Mouse (Mus musculus): ENCODE measurements around the gene Cnn1. TPM values are rescaled to one million over a fixed set of nuclear protein-coding genes. Genes with fewer than 3 reads are reported as not detected.

Cnn1 gene
- polyA plus RNA-seq, 1 experiment from 2014 or later = 1.1 TPM

DNA sequence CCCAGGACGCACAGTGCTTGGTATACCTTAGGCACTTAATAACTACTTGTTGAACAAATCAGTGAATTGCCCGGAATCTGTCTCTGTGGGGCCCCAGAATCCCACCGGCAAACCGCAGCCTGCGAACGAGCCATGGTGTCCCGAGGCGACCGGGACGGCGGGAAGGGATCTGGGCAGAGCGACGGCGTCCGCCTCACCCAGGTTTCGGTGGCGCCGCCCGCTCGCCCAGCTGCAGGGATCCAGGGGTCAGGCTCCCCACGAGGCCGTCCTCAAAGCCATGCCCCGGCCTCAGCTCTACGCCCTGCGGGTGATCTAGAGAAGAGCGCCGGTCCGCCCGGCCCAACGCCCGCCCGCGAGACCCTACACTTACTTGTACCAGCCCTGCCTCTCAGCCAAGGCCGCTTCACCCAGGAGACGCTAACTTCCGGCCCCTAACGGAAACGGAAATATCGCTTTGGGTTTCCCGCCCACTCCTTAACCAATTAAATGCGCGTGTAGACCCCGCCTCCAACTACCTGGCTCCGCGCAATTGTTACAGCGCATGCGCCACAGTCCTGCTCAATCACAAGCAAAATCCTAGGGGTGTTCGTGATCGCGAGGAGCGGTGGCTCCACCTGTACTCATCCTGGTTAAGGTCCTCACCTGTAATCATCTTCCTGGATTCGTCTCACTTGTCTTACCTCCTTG is 17.9 kb downstream of the Cnn1 start, which contains the start of gene Elof1:
Gene Elof1 (minus strand): TSS at position 433 of the 687 bp plus-strand sequence.
- WGBS = 0% methylated on average over 52 of the region's 52 CpGs
- Histone ChIP-seq H3K4me1 (replicated peaks; ENCODE audit: control insufficient read depth, insufficient read depth, low read length) (peaks cover 17% of the 10 kb centered on the region), H3K27ac (peak within 1 kb of the TSS; percentile 51; the same call in 1 of the 2 replicates), H3K4me3 (replicated peaks; ENCODE audit: low read length) (peak within 1 kb of the TSS; percentile 69), H3K9ac (peak within 1 kb of the TSS; percentile 80), H3K36me3 (replicated peaks; ENCODE audit: control insufficient read depth, insufficient read depth) (peaks cover 23% of the 10 kb centered on the region), H3K27me3 (ENCODE audit: control insufficient read depth, insufficient read depth, low read length) (no peaks in the 10 kb centered on the region), H3K4me2 (replicated peaks) (peak within 1 kb of the TSS; percentile 61), H3K9me3 (ENCODE audit: control insufficient read depth, low read length) (no peaks in the 10 kb centered on the region)
- DNase-seq (ENCODE audit: low spot score) (peak; percentile 96), ATAC-seq (ENCODE audit: low FRiP score) (peak; percentile 96)

DNA sequence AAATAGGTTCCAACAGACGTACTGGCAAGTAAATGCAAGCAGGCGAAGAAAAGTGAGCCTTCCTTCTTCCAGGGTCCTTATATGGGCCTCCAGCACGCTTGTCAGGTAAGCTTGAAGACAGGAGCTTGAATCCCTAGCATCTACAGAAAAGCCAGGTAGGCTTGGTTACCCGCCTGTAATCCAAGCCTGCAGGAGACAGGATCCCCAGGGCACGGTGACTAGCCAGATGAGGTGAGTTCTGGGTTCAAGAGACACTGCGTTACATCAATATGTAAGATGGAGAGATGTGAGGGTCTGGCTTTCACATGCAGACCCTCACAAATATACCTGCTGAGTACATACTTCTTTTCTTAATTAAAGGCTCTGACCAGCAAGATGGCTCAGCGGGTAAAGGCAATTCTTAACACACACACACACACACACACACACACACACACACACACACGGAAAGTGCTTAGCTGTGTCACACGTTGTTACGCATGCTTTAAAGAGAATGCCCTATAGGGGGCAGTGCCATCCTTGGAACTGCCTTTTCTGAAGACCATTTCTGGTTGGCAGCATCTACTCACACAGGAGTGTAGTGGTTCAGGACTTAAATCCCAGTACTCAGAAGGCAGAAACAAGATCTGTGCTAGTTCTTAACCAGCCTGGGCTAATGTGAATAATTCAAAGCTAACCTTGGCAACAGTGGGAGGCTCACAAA is 18.9 kb downstream of the Cnn1 start:
- peak overlapping the region; percentile 69 for H3K4me3 ChIP-seq (replicated peaks; ENCODE audit: low read length)
- DNase-seq (ENCODE audit: low spot score) (peak; percentile 73), ATAC-seq (ENCODE audit: low FRiP score) (no peak)
- H3K36me3 ChIP-seq (replicated peaks; ENCODE audit: control insufficient read depth, insufficient read depth) = peaks cover 13% of the 10 kb centered on the region
- H3K9me3 ChIP-seq (ENCODE audit: control insufficient read depth, low read length) = no peaks in the 10 kb centered on the region
- H3K4me2 ChIP-seq (replicated peaks) = peak overlapping the region; percentile 61
- H3K9ac ChIP-seq = peak overlapping the region; percentile 80; the same call in 1 of the 2 replicates
- no peaks in the 10 kb centered on the region for H3K27me3 ChIP-seq (ENCODE audit: control insufficient read depth, insufficient read depth, low read length)
- WGBS = 43% methylated on average over 10 of the region's 10 CpGs
- peak overlapping the region; percentile 48; the same call in 1 of the 2 replicates for H3K27ac ChIP-seq
- H3K4me1 ChIP-seq (replicated peaks; ENCODE audit: control insufficient read depth, insufficient read depth, low read length) = peaks cover 17% of the 10 kb centered on the region

DNA sequence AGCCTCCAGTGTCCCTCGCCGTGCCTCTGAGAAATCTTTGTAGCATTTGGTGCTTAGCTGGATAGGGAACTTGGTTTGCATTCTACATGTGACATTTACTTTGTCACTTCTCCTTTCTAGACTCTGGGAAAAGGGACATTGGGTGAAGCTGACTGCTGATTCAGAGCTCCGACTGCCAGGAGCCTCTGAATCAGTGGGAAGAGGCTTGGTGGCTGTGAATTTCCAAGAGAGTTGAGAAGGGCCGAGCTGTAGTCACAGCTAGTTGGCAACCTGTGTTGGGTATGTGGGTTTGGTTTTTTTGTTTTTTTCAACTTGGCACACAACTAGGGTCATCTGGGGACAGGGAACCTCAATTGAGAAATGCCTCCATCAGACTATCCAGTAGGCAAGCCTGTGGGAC is 20.5 kb downstream of the Cnn1 start:
- WGBS = 94% methylated on average over 4 of the region's 4 CpGs
- ATAC-seq (ENCODE audit: low FRiP score) = no peak
- peaks cover 17% of the 10 kb centered on the region for H3K4me1 ChIP-seq (replicated peaks; ENCODE audit: control insufficient read depth, insufficient read depth, low read length)
- H3K36me3 ChIP-seq (replicated peaks; ENCODE audit: control insufficient read depth, insufficient read depth) = no peaks in the 10 kb centered on the region
- no peak for DNase-seq (ENCODE audit: low spot score)
- H3K4me2 ChIP-seq (replicated peaks) = no peak overlapping the region
- no peak overlapping the region for H3K9ac ChIP-seq
- no peak overlapping the region for H3K4me3 ChIP-seq (replicated peaks; ENCODE audit: low read length)
- H3K9me3 ChIP-seq (ENCODE audit: control insufficient read depth, low read length) = no peaks in the 10 kb centered on the region
- H3K27ac ChIP-seq = no peak overlapping the region
- H3K27me3 ChIP-seq (ENCODE audit: control insufficient read depth, insufficient read depth, low read length) = no peaks in the 10 kb centered on the region

GRCm38 (mm10) chr9:22121545-22121944 is 22.5 kb downstream of the Cnn1 start:
- ATAC-seq (ENCODE audit: low FRiP score) = no peak
- H3K4me2 ChIP-seq (replicated peaks) = no peak overlapping the region
- H3K27ac ChIP-seq = no peak overlapping the region
- peaks cover 8% of the 10 kb centered on the region; the same call in 1 of the 2 replicates for H3K4me1 ChIP-seq (replicated peaks; ENCODE audit: control insufficient read depth, insufficient read depth, low read length)
- H3K27me3 ChIP-seq (ENCODE audit: control insufficient read depth, insufficient read depth, low read length) = no peaks in the 10 kb centered on the region
- H3K9me3 ChIP-seq (ENCODE audit: control insufficient read depth, low read length) = no peaks in the 10 kb centered on the region
- H3K9ac ChIP-seq = no peak overlapping the region
- no peaks in the 10 kb centered on the region for H3K36me3 ChIP-seq (replicated peaks; ENCODE audit: control insufficient read depth, insufficient read depth)
- no peak overlapping the region for H3K4me3 ChIP-seq (replicated peaks; ENCODE audit: low read length)
- no peak for DNase-seq (ENCODE audit: low spot score)

DNA sequence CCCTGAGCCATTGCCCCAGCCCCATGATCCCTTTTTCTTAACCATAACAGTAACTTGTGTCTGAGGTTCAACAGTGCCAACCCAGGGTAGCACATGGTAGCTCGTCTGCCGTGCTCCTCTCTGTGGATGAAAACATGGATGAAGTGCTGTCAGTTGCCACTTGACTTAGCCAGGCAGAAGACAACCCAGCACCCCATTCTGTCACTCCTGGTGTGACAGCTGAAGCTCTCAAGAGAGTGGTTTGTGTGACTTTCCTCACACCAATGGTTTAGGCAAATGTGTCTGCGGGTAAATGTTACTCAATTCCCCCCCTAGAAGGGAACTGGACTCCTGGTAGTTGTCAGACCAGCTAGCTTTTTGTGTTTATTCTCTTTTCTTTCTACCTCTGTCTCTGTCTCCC is 23.0 kb downstream of the Cnn1 start:
- 85% methylated on average over 3 of the region's 3 CpGs for WGBS
- H3K9ac ChIP-seq = no peak overlapping the region
- DNase-seq (ENCODE audit: low spot score) = no peak

DNA sequence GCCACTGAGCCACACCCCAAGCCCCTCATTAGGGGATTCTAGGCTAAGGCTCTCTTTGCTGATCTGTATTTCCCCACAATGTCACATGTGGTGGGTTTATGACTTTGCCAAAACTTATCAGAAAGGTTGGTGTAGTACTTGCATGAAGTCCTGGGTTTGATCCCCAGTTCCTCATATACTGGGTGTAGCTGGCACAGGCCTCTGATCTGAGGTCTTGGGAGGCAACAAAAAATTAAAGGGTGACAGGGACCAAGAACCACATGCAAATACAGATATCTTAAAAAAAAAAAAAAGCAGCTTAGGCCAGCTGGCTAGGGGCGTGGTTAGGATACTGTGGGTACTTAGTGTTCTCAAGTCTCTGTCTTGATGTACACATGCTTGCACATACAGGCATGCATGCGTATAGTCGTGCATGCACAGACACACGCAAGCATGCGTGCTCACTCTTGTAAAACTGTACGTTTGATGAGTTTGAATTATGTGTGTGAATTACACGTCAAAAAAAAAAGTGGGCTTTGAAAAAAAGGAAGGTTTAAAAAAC is 24.1 kb downstream of the Cnn1 start:
- WGBS = 88% methylated on average over 7 of the region's 7 CpGs
- no peak for DNase-seq (ENCODE audit: low spot score)
- ATAC-seq (ENCODE audit: low FRiP score) = no peak

More for the DNA sequence above, 23.0 kb downstream of the Cnn1 start:
- Histone ChIP-seq H3K27me3 (ENCODE audit: control insufficient read depth, insufficient read depth, low read length) (no peaks in the 10 kb centered on the region), H3K4me1 (replicated peaks; ENCODE audit: control insufficient read depth, insufficient read depth, low read length) (peaks cover 8% of the 10 kb centered on the region; the same call in 1 of the 2 replicates), H3K9me3 (ENCODE audit: control insufficient read depth, low read length) (no peaks in the 10 kb centered on the region), H3K4me3 (replicated peaks; ENCODE audit: low read length) (no peak overlapping the region), H3K36me3 (replicated peaks; ENCODE audit: control insufficient read depth, insufficient read depth) (no peaks in the 10 kb centered on the region), H3K4me2 (replicated peaks) (no peak overlapping the region), H3K27ac (no peak overlapping the region)
- ATAC-seq (ENCODE audit: low FRiP score) = no peak

DNA sequence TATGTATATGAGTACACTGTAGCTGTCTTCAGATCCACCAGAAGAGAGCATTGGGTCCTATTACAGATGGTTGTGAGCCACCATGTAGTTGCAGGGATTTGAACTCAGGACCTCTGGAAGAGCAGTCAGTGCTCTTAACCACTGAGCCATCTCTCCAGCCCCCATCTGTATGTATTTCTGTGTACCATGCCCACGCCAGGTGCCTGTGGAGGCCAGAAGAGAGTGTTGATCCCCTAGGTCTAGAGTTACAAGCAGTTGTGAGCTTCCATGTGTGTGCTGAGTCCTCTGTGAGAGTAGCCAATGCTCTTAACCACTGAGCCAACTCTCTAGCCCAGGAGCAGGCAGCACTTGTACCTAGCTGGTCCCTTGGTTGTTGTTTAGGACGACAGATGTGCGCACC is 25.2 kb downstream of the Cnn1 start:
- H3K4me3 ChIP-seq (replicated peaks; ENCODE audit: low read length) = no peak overlapping the region
- no peak for ATAC-seq (ENCODE audit: low FRiP score)
- H3K9ac ChIP-seq = no peak overlapping the region
- whole genome bisulfite sequencing = 80% methylated on average over 3 of the region's 3 CpGs
- DNase-seq (ENCODE audit: low spot score) = no peak
- H3K27me3 ChIP-seq (ENCODE audit: control insufficient read depth, insufficient read depth, low read length) = no peaks in the 10 kb centered on the region
- no peak overlapping the region for H3K4me2 ChIP-seq (replicated peaks)
- H3K27ac ChIP-seq = no peak overlapping the region
- no peaks in the 10 kb centered on the region for H3K36me3 ChIP-seq (replicated peaks; ENCODE audit: control insufficient read depth, insufficient read depth)
- no peaks in the 10 kb centered on the region for H3K4me1 ChIP-seq (replicated peaks; ENCODE audit: control insufficient read depth, insufficient read depth, low read length)
- no peaks in the 10 kb centered on the region for H3K9me3 ChIP-seq (ENCODE audit: control insufficient read depth, low read length)

More for the DNA sequence above, 24.1 kb downstream of the Cnn1 start:
- no peaks in the 10 kb centered on the region for H3K27me3 ChIP-seq (ENCODE audit: control insufficient read depth, insufficient read depth, low read length)
- no peak overlapping the region for H3K27ac ChIP-seq
- H3K9me3 ChIP-seq (ENCODE audit: control insufficient read depth, low read length) = no peaks in the 10 kb centered on the region
- no peaks in the 10 kb centered on the region for H3K36me3 ChIP-seq (replicated peaks; ENCODE audit: control insufficient read depth, insufficient read depth)
- no peak overlapping the region for H3K9ac ChIP-seq
- H3K4me3 ChIP-seq (replicated peaks; ENCODE audit: low read length) = no peak overlapping the region
- no peaks in the 10 kb centered on the region for H3K4me1 ChIP-seq (replicated peaks; ENCODE audit: control insufficient read depth, insufficient read depth, low read length)
- no peak overlapping the region for H3K4me2 ChIP-seq (replicated peaks)

DNA sequence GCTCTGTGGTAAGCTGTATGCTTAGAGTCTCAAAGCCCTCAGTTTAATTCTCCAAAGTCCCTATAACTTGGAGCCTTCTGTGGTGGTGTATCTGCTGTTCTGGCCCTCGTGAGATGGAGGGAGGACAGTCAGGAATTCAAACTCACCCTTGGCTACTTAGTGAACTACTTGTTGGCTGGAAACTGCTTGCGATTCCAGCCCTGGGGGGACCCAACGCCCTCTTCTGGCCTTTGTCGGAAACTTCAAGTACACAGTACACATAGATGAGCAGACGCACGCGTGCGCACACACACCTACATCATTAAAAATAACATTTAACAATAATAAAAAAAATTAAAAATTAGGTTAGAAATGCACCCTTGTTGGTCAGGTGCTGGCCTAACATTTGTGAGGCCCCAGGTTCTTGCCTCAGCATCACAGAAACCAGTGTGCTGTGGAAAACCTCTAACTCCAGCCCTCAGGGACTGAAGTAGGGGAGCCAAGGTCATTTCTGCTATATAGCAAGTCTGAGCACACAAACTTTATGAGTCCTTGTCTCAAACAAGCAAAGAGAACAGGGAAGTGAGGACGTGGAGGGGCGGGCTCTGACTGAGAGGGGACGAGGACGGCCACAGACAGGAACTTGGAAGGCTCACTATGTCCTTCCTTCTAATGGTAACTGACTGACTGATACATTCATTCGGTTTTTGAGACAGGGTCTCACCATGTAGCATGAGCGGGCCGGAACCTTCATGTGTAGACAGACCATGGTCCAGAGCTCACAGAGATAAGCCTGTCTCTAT is 26.4 kb downstream of the Cnn1 start:
- Histone ChIP-seq H3K9me3 (ENCODE audit: control insufficient read depth, low read length) (no peaks in the 10 kb centered on the region), H3K9ac (no peak overlapping the region), H3K36me3 (replicated peaks; ENCODE audit: control insufficient read depth, insufficient read depth) (no peaks in the 10 kb centered on the region), H3K27me3 (ENCODE audit: control insufficient read depth, insufficient read depth, low read length) (no peaks in the 10 kb centered on the region), H3K4me1 (replicated peaks; ENCODE audit: control insufficient read depth, insufficient read depth, low read length) (no peaks in the 10 kb centered on the region), H3K4me2 (replicated peaks) (no peak overlapping the region), H3K4me3 (replicated peaks; ENCODE audit: low read length) (no peak overlapping the region), H3K27ac (no peak overlapping the region)
- 90% methylated on average over 15 of the region's 15 CpGs for WGBS
- ATAC-seq (ENCODE audit: low FRiP score) = no peak
- DNase-seq (ENCODE audit: low spot score) = no peak

Data from hindbrain, embryonic 14.5 days (tissue).